In the genomic region with DNA sequence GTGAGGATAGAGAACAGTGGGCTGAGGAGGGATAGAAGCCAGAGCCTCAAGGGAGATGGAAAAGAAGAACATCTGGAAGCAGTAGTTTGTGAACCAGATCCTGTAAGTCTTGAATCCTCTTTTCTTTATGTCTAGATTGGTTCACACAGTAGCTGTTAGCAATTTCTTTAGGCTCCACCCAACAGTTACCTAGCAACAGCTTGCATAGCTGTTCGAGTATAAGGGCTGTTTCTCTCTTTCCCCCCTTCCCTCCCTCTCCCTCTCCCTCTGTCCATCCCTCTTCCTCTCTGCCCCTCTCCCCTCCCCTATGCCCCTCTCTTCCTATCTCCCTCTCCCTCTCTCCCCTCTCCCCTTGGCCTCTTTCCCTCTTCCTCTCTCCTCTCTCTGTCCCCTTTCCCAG, we compare ENCODE assay signal across 29 mouse cellular contexts.
DNase-seq lines count a peak whose midpoint lies in the region; ATAC-seq and TF ChIP-seq lines count a peak whose summit lies in the region.
"Had no signal": no experiment of that assay in that cellular context is flagged by ENCODE, and none has a peak within 500 bp of the region (broad histone marks: within the 10 kb centered on the region; RNA-seq: fewer than 3 reads in every experiment).

No protein-coding gene starts in this region.

- H3K9ac ChIP-seq in forebrain, embryonic 14.5 days (ENCODE audit: low read length), result no peak overlapping the region
- H3K9ac ChIP-seq in midbrain, postnatal 0 days (replicated peaks; ENCODE audit: low read length, poor library complexity, severe bottlenecking), result no peak overlapping the region
- H3K9ac ChIP-seq in midbrain, embryonic 11.5 days (ENCODE audit: low read length), result no peak overlapping the region
- no peak overlapping the region for H3K9ac ChIP-seq in forebrain, embryonic 16.5 days (replicated peaks; ENCODE audit: low read depth, low read length)
- H3K9ac ChIP-seq: heart, embryonic 13.5 days; liver, embryonic 14.5 days; neural tube, embryonic 13.5 days had no signal

- no peak overlapping the region for H3K4me3 ChIP-seq in forebrain, embryonic 14.5 days (ENCODE audit: low read depth, low read length)
- H3K4me3 ChIP-seq in forebrain, embryonic 10.5 days, result no peak overlapping the region
- no peak overlapping the region for H3K4me3 ChIP-seq in midbrain, postnatal 0 days (ENCODE audit: low read depth, low read length)
- no peak overlapping the region for H3K4me3 ChIP-seq in midbrain, embryonic 11.5 days (ENCODE audit: low read depth, low read length)
- no peak overlapping the region for H3K4me3 ChIP-seq in forebrain, embryonic 16.5 days (replicated peaks; ENCODE audit: low read length)
- H3K4me3 ChIP-seq: heart, embryonic 13.5 days; neural tube, embryonic 13.5 days had no signal

- intact Hi-C loops in gastrocnemius, postnatal 14 days (cut with DNase I; ENCODE audit: low total_unique reads), result no loop called here

- H3K36me3 ChIP-seq in forebrain, embryonic 14.5 days (ENCODE audit: control insufficient read depth, insufficient read depth, low read length), result no peaks in the 10 kb centered on the region
- H3K36me3 ChIP-seq in forebrain, embryonic 10.5 days (replicated peaks), result no peaks in the 10 kb centered on the region
- no peaks in the 10 kb centered on the region for H3K36me3 ChIP-seq in midbrain, postnatal 0 days (ENCODE audit: insufficient read depth, low read length)
- no peaks in the 10 kb centered on the region for H3K36me3 ChIP-seq in midbrain, embryonic 11.5 days (ENCODE audit: control insufficient read depth, insufficient read depth, low read length)
- no peaks in the 10 kb centered on the region for H3K36me3 ChIP-seq in forebrain, embryonic 16.5 days (ENCODE audit: control insufficient read depth, insufficient read depth)
- H3K36me3 ChIP-seq: heart, embryonic 13.5 days; neural tube, embryonic 13.5 days had no signal

- H3K4me2 ChIP-seq in forebrain, embryonic 14.5 days (ENCODE audit: low read length), result no peak overlapping the region
- no peak overlapping the region for H3K4me2 ChIP-seq in midbrain, postnatal 0 days (ENCODE audit: low read depth, low read length, poor library complexity, severe bottlenecking)
- no peak overlapping the region for H3K4me2 ChIP-seq in midbrain, embryonic 11.5 days
- no peak overlapping the region for H3K4me2 ChIP-seq in forebrain, embryonic 16.5 days (ENCODE audit: low read length)
- H3K4me2 ChIP-seq: heart, embryonic 13.5 days; neural tube, embryonic 13.5 days had no signal

- no peak for TF ChIP-seq POLR2A in brain, embryonic 14.5 days (IDR thresholded peaks at IDR 0.05; ENCODE audit: borderline replicate concordance, extremely low read depth, insufficient read depth, insufficient read length, poor library complexity, severe bottlenecking)

- TF ChIP-seq CTCF in midbrain, postnatal 0 days (IDR thresholded peaks at IDR 0.05), result no peak
- no peak for TF ChIP-seq CTCF in brain, embryonic 14.5 days (IDR thresholded peaks at IDR 0.05; ENCODE audit: borderline replicate concordance, extremely low read depth, insufficient read depth, insufficient read length)

- H3K9me3 ChIP-seq in forebrain, embryonic 14.5 days (replicated peaks; ENCODE audit: control insufficient read depth, low read length), result no peaks in the 10 kb centered on the region
- H3K9me3 ChIP-seq in forebrain, embryonic 10.5 days, result no peaks in the 10 kb centered on the region
- no peaks in the 10 kb centered on the region for H3K9me3 ChIP-seq in midbrain, postnatal 0 days (ENCODE audit: low read length)
- H3K9me3 ChIP-seq in midbrain, embryonic 11.5 days (ENCODE audit: control insufficient read depth, low read length), result no peaks in the 10 kb centered on the region
- H3K9me3 ChIP-seq in forebrain, embryonic 16.5 days (ENCODE audit: control insufficient read depth, low read length), result no peaks in the 10 kb centered on the region
- H3K9me3 ChIP-seq: heart, embryonic 13.5 days; neural tube, embryonic 13.5 days had no signal

- WGBS in forebrain, embryonic 14.5 days, result 0% methylated on average over 1 of the region's 1 CpGs
- 23% methylated on average over 1 of the region's 1 CpGs for WGBS in forebrain, embryonic 10.5 days
- 9% methylated on average over 1 of the region's 1 CpGs for WGBS in midbrain, postnatal 0 days
- 6% methylated on average over 1 of the region's 1 CpGs for WGBS in midbrain, embryonic 11.5 days
- 0% methylated on average over 1 of the region's 1 CpGs for WGBS in forebrain, embryonic 16.5 days

- H3K4me1 ChIP-seq in forebrain, embryonic 14.5 days (ENCODE audit: control insufficient read depth, insufficient read depth, low read length), result no peaks in the 10 kb centered on the region
- H3K4me1 ChIP-seq in forebrain, embryonic 10.5 days, result peaks cover 9% of the 10 kb centered on the region
- H3K4me1 ChIP-seq in midbrain, postnatal 0 days (ENCODE audit: insufficient read depth, low read length), result no peaks in the 10 kb centered on the region
- no peaks in the 10 kb centered on the region for H3K4me1 ChIP-seq in midbrain, embryonic 11.5 days (ENCODE audit: control insufficient read depth, insufficient read depth, low read length)
- H3K4me1 ChIP-seq in forebrain, embryonic 16.5 days (replicated peaks; ENCODE audit: control insufficient read depth, insufficient read depth, low read length), result no peaks in the 10 kb centered on the region
- H3K4me1 ChIP-seq: heart, embryonic 13.5 days; neural tube, embryonic 13.5 days had no signal

- DNase-seq in forebrain, embryonic 14.5 days (ENCODE audit: low spot score), result peak; percentile 10
- DNase-seq in forebrain, embryonic 10.5 days (ENCODE audit: extremely low spot score, low spot score), result no peak
- DNase-seq in midbrain, postnatal 0 days (ENCODE audit: low spot score), result peak; percentile 30
- DNase-seq in midbrain, embryonic 11.5 days (ENCODE audit: low spot score, missing footprints), result no peak
- DNase-seq in brain, embryonic 14.5 days (ENCODE audit: low read depth), result peak; percentile 42
- no peak for DNase-seq in gastrocnemius, postnatal 14 days
- DNase-seq in ovary, adult 18-20 months (ENCODE audit: low spot score), result no peak
- DNase-seq: adrenal gland, postnatal 14 days; cerebellum, adult 18-20 months; cerebellum, postnatal 14 days; heart, postnatal 10 days; kidney, adult 8-10 months; kidney, postnatal 4 days; layer of hippocampus, postnatal 36 days; left cerebral cortex, postnatal 4 days; liver; lung, adult 2 months; lung, postnatal 10 days; midbrain, embryonic 14.5 days; right cerebral cortex, adult 18-20 months; spleen, adult 18-20 months; thymus, postnatal 14 days had no signal

- no peaks in the 10 kb centered on the region for H3K27me3 ChIP-seq in forebrain, embryonic 14.5 days (replicated peaks; ENCODE audit: control insufficient read depth, insufficient read depth, low read length)
- no peaks in the 10 kb centered on the region for H3K27me3 ChIP-seq in forebrain, embryonic 10.5 days (ENCODE audit: poor library complexity, severe bottlenecking)
- no peaks in the 10 kb centered on the region for H3K27me3 ChIP-seq in midbrain, postnatal 0 days (ENCODE audit: insufficient read depth, low read length)
- no peaks in the 10 kb centered on the region for H3K27me3 ChIP-seq in midbrain, embryonic 11.5 days (ENCODE audit: control insufficient read depth, insufficient read depth, low read length)
- H3K27me3 ChIP-seq in forebrain, embryonic 16.5 days (replicated peaks; ENCODE audit: control insufficient read depth, insufficient read depth, low read length), result no peaks in the 10 kb centered on the region
- H3K27me3 ChIP-seq: heart, embryonic 13.5 days; neural tube, embryonic 13.5 days had no signal

- no peak for ATAC-seq in forebrain, embryonic 14.5 days
- 0 out of 2 replicates have a peak, but pooled peaks have one; percentile 16 for ATAC-seq in midbrain, postnatal 0 days (ENCODE audit: low FRiP score)
- ATAC-seq in midbrain, embryonic 11.5 days (ENCODE audit: low FRiP score), result no peak
- ATAC-seq in forebrain, embryonic 16.5 days, result peak; percentile 50; the same call in 1 of the 2 replicates
- ATAC-seq: intestine, embryonic 16.5 days had no signal

- H3K27ac ChIP-seq in forebrain, embryonic 14.5 days (ENCODE audit: low read depth, low read length), result no peak overlapping the region
- no peak overlapping the region for H3K27ac ChIP-seq in forebrain, embryonic 10.5 days
- no peak overlapping the region for H3K27ac ChIP-seq in midbrain, postnatal 0 days (ENCODE audit: low read depth, low read length)
- H3K27ac ChIP-seq in midbrain, embryonic 11.5 days (ENCODE audit: low read depth, low read length), result no peak overlapping the region
- H3K27ac ChIP-seq in forebrain, embryonic 16.5 days (ENCODE audit: low read length), result no peak overlapping the region
- H3K27ac ChIP-seq: heart, embryonic 13.5 days; kidney, postnatal 0 days; liver, embryonic 14.5 days; macrophage; neural tube, embryonic 13.5 days had no signal

Comparison
In these comparisons a context has a peak if more than half of its experiments do, and no peak if none do; other contexts are left out.
1. ATAC-seq: peak in midbrain, postnatal 0 days (single experiment) and forebrain, embryonic 16.5 days (single experiment); none in forebrain, embryonic 14.5 days (single experiment) and midbrain, embryonic 11.5 days (single experiment).
2. DNase-seq: peak in forebrain, embryonic 14.5 days (single experiment), midbrain, postnatal 0 days (single experiment) and brain, embryonic 14.5 days (single experiment); none in forebrain, embryonic 10.5 days (single experiment), midbrain, embryonic 11.5 days (single experiment), gastrocnemius, postnatal 14 days (single experiment) and ovary, adult 18-20 months (single experiment).